Mouse (Mus musculus) lung, postnatal 36 days (tissue): Measurements from ENCODE around the gene Clec9a.

Experiments used
- DNase-seq: peaks from one replicate; pipeline ENCODE4 v3.0.0; 2022; ENCODE audit warnings: mixed read lengths

Clec9a gene

GRCm38 (mm10) chr6:129425217-129425616 is 16.6 kb downstream of the Clec9a start:
- peak; percentile 64 for DNase-seq

GRCm38 (mm10) chr6:129425812-129426211 is 17.1 kb downstream of the Clec9a start:
- DNase-seq = peak; percentile 86

- DNase-seq = peak; percentile 65
These were observed 18.6 kb downstream of the Clec9a start for GRCm38 (mm10) chr6:129427281-129427680.

- peak; percentile 77 for DNase-seq
These were observed 25.6 kb downstream of the Clec9a start for GRCm38 (mm10) chr6:129434239-129434638.

- no peak for DNase-seq
These were observed 27.4 kb downstream of the Clec9a start for GRCm38 (mm10) chr6:129436025-129436424.

- DNase-seq = no peak
These were observed 29.4 kb downstream of the Clec9a start for GRCm38 (mm10) chr6:129438033-129438432.

- peak; percentile 72 for DNase-seq
These were observed 41.1 kb downstream of the Clec9a start for GRCm38 (mm10) chr6:129449743-129450142.

GRCm38 (mm10) chr6:129451411-129452039 is 42.9 kb downstream of the Clec9a start, which contains the start of gene Clec1a:
Gene Clec1a, minus strand, starts transcription at chr6:129452000.
- peak; percentile 81 for DNase-seq

GRCm38 (mm10) chr6:129471386-129471785 is 62.7 kb downstream of the Clec9a start:
- peak; percentile 17 for DNase-seq

GRCm38 (mm10) chr6:129472627-129473026 is 64.0 kb downstream of the Clec9a start:
- DNase-seq = peak; percentile 37
